Mouse (Mus musculus) lung, embryonic 16.5 days (tissue): ENCODE results near the gene Itga6. TPM values are rescaled to one million over a fixed set of nuclear protein-coding genes. Genes with fewer than 3 reads are reported as not detected.
A peak's percentile ranks its signal among the peaks of the same experiment; 100 is the strongest.

Experiments used
- ATAC-seq: fragments of 200-750 bp; cut with Nextera tagmentation; 2 replicates; pipeline ENCODE4 v1.8.0; 2017; ENCODE audit warnings: low read depth, mild to moderate bottlenecking, moderate library complexity
- H3K27ac ChIP-seq: fragments of 300-500 bp; sonication (generic); 2 replicates; pipeline ENCODE4 v1.5.1; 2014; ENCODE audit warnings: mild to moderate bottlenecking, control low read depth, low read length
- H3K27me3 ChIP-seq: fragments of 300-500 bp; sonication (generic); 2 replicates; pipeline ENCODE4 v1.6.1; 2014; ENCODE audit warnings: low read depth, low read length, mixed read lengths; ENCODE audit not compliant: control insufficient read depth, insufficient read depth
- H3K36me3 ChIP-seq: fragments of 300-500 bp; sonication (generic); 2 replicates; pipeline ENCODE4 v1.6.1; 2014; ENCODE audit warnings: low read length; ENCODE audit not compliant: control insufficient read depth, insufficient read depth
- H3K4me1 ChIP-seq: fragments of 300-500 bp; sonication (generic); replicated peaks from 2 replicates; pipeline ENCODE4 v1.6.1; 2014; ENCODE audit warnings: low read length, mixed read lengths; ENCODE audit not compliant: control insufficient read depth, insufficient read depth
- H3K4me2 ChIP-seq: fragments of 300-500 bp; sonication (generic); 2 replicates; pipeline ENCODE4 v1.6.1; 2014; ENCODE audit warnings: low read depth, low read length, control low read depth
- H3K4me3 ChIP-seq: fragments of 300-500 bp; sonication (generic); 2 replicates; pipeline ENCODE4 v1.5.1; 2014; ENCODE audit warnings: mild to moderate bottlenecking, low read length, control low read depth
- H3K9ac ChIP-seq: fragments of 300-500 bp; sonication (generic); 2 replicates; pipeline ENCODE4 v1.6.1; 2014; ENCODE audit warnings: low read length, control low read depth
- H3K9me3 ChIP-seq: fragments of 300-500 bp; sonication (generic); 2 replicates; pipeline ENCODE4 v1.6.1; 2016; ENCODE audit warnings: low read length; ENCODE audit not compliant: control insufficient read depth
- WGBS: fragments of 180-500 bp; shearing (Covaris S2); extraction: QIAGEN DNeasy Blood & Tissue Kit; methylation state at CpG from one replicate; pipeline ENCODE4 v1.1.7; 2014; 5-methylcytosine and 5-hydroxymethylcytosine counted together
- polyA plus RNA-seq: library from polyadenylated mRNA; unstranded; fragments of >200 nt; fragmentation: Nextera tagmentation; extraction: Ambion mirVana; gene quantifications from 2 replicates; pipeline ENCODE4 v1.2.1, GENCODE M21; 2015

The Itga6 gene
- polyA plus RNA-seq, 1 experiment from 2014 or later = 79.0 TPM

DNA sequence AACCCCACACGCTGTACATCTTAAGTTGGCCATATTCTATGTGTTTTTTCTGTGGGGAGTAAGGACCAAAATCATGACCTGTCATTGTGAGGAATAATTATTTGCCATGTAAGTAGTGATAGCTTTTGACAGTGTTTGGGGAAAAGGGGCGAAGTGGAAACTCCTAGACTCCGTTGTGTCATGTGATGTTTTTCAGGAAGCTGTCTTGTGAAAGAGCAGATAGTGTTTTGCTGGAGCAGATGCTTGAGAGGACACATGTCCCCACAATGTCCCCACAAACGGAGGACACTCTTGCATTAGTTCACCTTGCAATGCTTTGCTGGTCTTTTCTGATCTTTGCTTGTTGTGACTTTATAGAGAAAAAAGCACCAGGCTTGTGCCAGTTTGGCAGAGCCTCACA, 7.7 kb downstream of the Itga6 start:
- Histone ChIP-seq H3K4me1 (peaks cover 21% of the 10 kb centered on the region), H3K9ac (no peak overlapping the region), H3K36me3 (no peaks in the 10 kb centered on the region), H3K4me2 (no peak overlapping the region), H3K27ac (no peak overlapping the region), H3K4me3 (no peak overlapping the region), H3K9me3 (no peaks in the 10 kb centered on the region), H3K27me3 (no peaks in the 10 kb centered on the region)
- 44% methylated on average over 4 of the region's 4 CpGs for WGBS
- ATAC-seq = no peak

DNA sequence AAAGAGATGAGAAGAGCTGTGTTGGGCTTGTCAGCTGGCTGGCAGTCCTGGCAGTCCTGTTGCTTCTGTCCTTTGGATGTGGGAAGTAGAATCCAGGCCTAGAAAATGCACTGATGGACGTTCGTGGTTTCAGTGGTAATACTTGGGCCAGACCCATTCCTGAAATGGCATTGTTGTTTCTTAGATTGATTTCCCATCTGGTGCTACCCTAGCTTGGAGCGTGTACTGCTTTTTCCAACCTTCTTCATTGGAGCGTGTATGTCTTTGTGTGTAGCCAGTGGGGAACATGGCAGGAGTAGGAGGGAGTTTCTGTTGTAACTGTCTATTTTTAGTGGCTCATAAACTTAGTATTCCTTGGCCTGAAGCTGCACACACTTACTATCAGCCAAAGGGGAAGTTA, 10.3 kb downstream of the Itga6 start:
- no peak for ATAC-seq
- Histone ChIP-seq H3K27ac (no peak overlapping the region), H3K9me3 (no peaks in the 10 kb centered on the region), H3K27me3 (no peaks in the 10 kb centered on the region), H3K4me3 (no peak overlapping the region), H3K4me2 (no peak overlapping the region), H3K36me3 (no peaks in the 10 kb centered on the region), H3K9ac (no peak overlapping the region), H3K4me1 (peaks cover 33% of the 10 kb centered on the region)
- 90% methylated on average over 4 of the region's 4 CpGs for WGBS

DNA sequence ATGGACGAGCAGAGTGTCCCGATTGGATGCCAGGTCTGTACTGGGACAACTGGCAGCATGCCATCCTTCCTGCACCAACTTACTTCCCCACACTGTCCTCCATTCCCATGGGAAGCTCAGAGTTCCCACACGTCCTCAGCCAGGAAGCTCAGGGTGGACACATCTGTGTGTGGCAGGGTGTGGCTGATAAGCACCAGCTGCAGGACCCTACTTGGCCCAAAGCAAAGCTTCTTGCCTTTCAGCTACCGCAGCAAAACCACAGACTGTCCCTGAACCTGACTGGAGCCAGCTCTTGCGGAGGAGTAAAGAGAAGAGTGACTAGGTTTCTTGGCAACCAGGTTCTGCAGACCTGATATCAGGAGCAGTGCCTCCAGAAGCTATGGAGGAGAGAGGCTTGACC, 11.7 kb downstream of the Itga6 start:
- Histone ChIP-seq H3K9me3 (no peaks in the 10 kb centered on the region), H3K4me2 (0 out of 2 replicates have a peak overlapping the region, but pooled peaks have one; percentile 19), H3K36me3 (no peaks in the 10 kb centered on the region), H3K4me1 (peaks cover 30% of the 10 kb centered on the region), H3K27me3 (no peaks in the 10 kb centered on the region), H3K4me3 (no peak overlapping the region), H3K9ac (no peak overlapping the region), H3K27ac (peak overlapping the region; percentile 70)
- WGBS = 13% methylated on average over 5 of the region's 5 CpGs
- peak; percentile 94 for ATAC-seq

DNA sequence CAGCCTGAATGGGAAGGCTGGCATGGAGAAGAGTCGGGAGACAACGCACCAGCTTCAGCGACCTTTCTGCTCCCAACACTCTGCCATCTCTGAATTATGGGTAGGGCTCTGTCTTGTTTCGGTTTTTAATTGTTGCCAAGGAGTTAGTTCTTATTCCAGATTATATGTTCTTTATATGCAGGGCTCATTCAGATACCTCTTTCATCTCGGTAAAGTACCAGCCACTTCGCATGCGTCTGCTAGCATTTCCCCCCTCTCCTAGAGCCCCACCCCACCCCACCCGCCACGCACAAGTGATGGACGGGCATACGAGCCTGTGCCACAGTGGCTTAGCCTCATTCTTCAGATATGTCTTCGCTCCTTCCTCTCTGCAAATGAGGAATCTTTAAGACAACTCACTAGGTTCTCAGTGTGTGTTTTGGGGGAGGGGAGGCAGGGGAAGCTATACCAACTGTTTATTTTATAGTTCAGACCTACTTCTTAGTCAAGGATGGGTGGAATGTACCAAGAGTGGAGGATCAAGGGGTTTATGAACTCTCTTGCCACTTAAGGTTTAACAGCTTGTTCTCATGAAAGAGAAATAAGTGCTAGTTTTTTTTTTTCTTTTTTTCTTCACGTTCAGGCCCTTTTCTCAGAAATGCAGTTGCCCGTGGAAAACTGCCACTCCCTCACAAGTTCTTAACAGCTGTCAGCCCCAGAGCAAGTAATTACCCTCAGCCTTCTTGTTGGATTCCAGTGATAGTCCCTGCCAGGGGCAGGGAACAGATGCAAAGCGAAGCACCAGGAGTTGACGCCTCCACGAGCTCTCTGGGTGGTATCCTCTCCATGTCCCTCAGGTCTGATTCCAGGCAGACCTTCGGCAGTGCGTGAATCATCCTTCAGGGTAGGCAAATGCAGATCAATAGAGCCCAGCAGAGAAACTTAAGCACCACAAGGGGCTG, 13.4 kb downstream of the Itga6 start:
- ATAC-seq = peak; percentile 47; the same call in 1 of the 2 replicates
- H3K36me3 ChIP-seq = no peaks in the 10 kb centered on the region
- H3K4me3 ChIP-seq = 0 out of 2 replicates have a peak overlapping the region, but pooled peaks have one; percentile 12
- peak overlapping the region; percentile 68 for H3K27ac ChIP-seq
- H3K4me2 ChIP-seq = peak overlapping the region; percentile 45
- H3K9me3 ChIP-seq = no peaks in the 10 kb centered on the region
- H3K9ac ChIP-seq = peak overlapping the region; percentile 5; the same call in 1 of the 2 replicates
- WGBS = 25% methylated on average over 19 of the region's 19 CpGs
- peaks cover 30% of the 10 kb centered on the region for H3K4me1 ChIP-seq
- no peaks in the 10 kb centered on the region for H3K27me3 ChIP-seq

DNA sequence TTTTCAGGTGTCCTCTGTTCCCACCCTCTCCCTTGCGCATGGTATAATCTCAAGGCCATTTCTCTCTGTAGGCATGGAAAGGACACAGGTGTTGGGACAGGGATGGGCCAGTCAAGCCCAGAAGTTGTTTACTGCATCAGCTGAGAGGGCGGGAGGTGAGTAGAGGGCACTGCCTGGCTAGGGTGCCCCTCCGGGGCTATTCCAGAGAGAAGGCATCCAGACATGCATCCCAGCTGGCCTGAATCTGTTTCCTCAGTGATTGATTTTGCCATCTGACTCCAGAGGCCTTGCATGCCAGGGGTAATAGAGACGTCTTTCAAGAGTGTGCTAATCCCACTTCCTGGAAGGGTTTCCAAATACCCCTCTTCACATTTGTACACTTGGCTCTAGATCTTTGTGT, 14.7 kb downstream of the Itga6 start:
- peaks cover 38% of the 10 kb centered on the region for H3K4me1 ChIP-seq
- ATAC-seq = no peak
- H3K27ac ChIP-seq = no peak overlapping the region
- H3K9ac ChIP-seq = no peak overlapping the region
- no peak overlapping the region for H3K4me3 ChIP-seq
- H3K4me2 ChIP-seq = no peak overlapping the region
- WGBS = 58% methylated on average over 4 of the region's 4 CpGs
- no peaks in the 10 kb centered on the region for H3K36me3 ChIP-seq
- no peaks in the 10 kb centered on the region for H3K27me3 ChIP-seq
- no peaks in the 10 kb centered on the region for H3K9me3 ChIP-seq

DNA sequence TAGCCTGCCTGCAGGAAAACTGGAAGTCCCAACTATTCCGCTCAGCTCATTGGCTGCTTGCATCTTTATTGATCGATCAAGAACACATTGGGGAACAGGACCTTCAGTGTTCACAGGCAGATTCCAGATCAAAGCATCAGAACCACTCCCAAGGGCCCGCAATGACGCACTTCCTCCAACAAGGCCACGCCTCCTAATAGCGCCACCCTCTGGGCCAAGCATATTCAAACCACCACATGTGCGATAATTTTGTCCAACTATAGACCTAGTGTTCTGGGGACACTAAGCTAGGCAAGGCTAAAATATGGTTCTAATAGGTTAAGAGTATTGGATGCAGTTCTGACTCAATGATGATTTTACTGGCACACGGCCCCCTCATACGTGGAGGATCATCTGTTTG, 15.7 kb downstream of the Itga6 start:
- Histone ChIP-seq H3K27ac (no peak overlapping the region), H3K36me3 (no peaks in the 10 kb centered on the region), H3K4me1 (peaks cover 43% of the 10 kb centered on the region), H3K4me2 (no peak overlapping the region), H3K4me3 (no peak overlapping the region), H3K9ac (no peak overlapping the region), H3K9me3 (no peaks in the 10 kb centered on the region), H3K27me3 (no peaks in the 10 kb centered on the region)
- no peak for ATAC-seq
- WGBS = 93% methylated on average over 9 of the region's 9 CpGs

DNA sequence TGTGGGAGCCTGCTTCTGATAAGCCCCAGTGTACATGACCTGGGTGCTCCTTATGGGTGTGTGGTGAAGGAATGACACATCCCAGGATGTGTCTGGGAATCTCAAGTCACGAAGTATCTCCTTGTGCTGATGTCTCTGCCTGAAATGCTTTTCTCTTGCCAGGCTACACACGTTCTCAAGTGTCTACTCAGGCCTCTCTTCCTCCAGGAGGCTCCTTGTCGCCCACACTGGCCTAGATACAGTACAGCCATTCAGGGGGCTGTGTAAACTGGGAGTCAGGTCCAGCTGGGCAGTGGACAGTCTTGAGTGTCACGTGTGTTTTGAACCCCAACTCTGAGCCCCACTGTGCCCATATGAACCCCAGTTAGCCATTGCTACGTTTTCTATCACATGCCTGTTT, 19.1 kb downstream of the Itga6 start:
- H3K4me2 ChIP-seq = no peak overlapping the region
- 48% methylated on average over 5 of the region's 5 CpGs for WGBS
- no peak for ATAC-seq
- H3K27me3 ChIP-seq = no peaks in the 10 kb centered on the region
- H3K4me1 ChIP-seq = peaks cover 22% of the 10 kb centered on the region
- no peak overlapping the region for H3K27ac ChIP-seq
- H3K4me3 ChIP-seq = no peak overlapping the region
- H3K9ac ChIP-seq = no peak overlapping the region
- no peaks in the 10 kb centered on the region for H3K36me3 ChIP-seq
- no peaks in the 10 kb centered on the region for H3K9me3 ChIP-seq

DNA sequence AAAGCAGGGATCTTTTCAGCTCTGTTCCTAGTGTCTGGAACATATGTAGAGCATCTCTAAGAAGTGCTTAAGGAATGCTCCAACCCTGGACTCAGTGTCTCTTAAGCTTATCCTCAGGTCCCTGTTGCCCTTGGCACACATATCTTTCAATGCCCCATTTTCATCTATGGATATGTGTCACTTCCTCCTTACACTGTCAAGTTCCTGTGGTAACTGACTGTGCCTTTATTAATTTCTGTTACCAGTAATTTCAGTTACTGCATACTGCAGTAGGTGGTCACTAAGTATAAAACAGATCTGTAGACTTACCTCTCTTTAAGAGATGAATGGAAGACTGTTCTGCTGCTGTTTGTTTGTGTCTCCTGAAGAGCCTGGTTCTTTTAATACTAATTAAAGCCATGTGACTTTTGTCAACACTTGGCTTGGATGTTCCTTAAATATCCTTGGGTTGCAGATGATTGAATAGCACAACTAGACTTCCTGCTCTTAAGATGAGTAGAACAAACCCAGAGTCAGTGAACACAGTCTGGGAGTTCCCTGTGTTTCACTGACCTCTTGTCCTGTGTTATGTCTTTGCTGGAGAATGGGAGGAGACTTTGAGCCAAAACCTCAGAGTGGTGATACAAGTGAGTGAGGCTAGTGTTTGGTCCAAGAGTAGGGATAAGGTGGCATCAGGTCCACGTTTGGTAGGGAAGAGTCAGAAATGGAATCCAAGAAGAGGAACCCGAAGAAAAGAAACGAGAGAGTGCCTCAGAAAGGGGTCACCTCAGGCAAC, 19.7 kb downstream of the Itga6 start:
- Histone ChIP-seq H3K4me1 (peaks cover 20% of the 10 kb centered on the region), H3K9me3 (no peaks in the 10 kb centered on the region), H3K27me3 (no peaks in the 10 kb centered on the region), H3K4me3 (no peak overlapping the region), H3K4me2 (no peak overlapping the region), H3K36me3 (no peaks in the 10 kb centered on the region), H3K9ac (no peak overlapping the region), H3K27ac (peak overlapping the region; percentile 18; the same call in 1 of the 2 replicates)
- ATAC-seq = no peak
- WGBS = 73% methylated on average over 3 of the region's 3 CpGs

DNA sequence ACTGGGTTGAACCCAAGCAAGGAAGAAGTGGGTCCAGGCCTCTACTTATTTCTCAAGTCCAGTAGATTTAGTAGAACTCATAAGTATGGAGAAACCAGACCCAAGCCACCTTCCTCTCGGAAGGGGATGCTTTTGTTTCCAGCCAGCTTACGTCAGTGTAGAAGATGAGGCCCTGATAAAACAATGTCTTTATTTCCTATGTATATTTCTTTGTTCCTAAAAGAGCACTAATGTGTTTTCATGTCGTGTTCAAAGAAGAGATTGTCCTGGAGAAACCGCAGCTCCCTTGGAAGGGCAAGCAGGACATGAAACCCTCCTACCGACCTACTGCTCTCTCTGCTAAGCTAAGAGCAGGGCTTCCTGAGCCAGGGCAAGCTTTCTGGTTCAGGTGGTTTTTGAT, 20.6 kb downstream of the Itga6 start:
- H3K4me3 ChIP-seq = no peak overlapping the region
- no peak for ATAC-seq
- H3K9me3 ChIP-seq = no peaks in the 10 kb centered on the region
- H3K9ac ChIP-seq = no peak overlapping the region
- H3K36me3 ChIP-seq = no peaks in the 10 kb centered on the region
- peaks cover 20% of the 10 kb centered on the region for H3K4me1 ChIP-seq
- H3K27ac ChIP-seq = 0 out of 2 replicates have a peak overlapping the region, but pooled peaks have one; percentile 18
- H3K27me3 ChIP-seq = no peaks in the 10 kb centered on the region
- no peak overlapping the region for H3K4me2 ChIP-seq
- 63% methylated on average over 5 of the region's 5 CpGs for WGBS
